Mouse (Mus musculus) intestine, embryonic 16.5 days (tissue): Measurements from ENCODE around the gene Wnk2. TPM values are rescaled to one million over a fixed set of nuclear protein-coding genes. Genes with fewer than 3 reads are reported as not detected.

Experiments used
- ATAC-seq: fragments of 200-750 bp; cut with Nextera tagmentation; 2 replicates; pipeline ENCODE4 v1.8.0; 2017; ENCODE audit warnings: moderate TSS enrichment, moderate library complexity
- H3K27ac ChIP-seq: fragments of 300-500 bp; sonication (generic); 2 replicates; pipeline ENCODE4 v1.5.1; 2014; ENCODE audit warnings: mild to moderate bottlenecking, low read length
- H3K27me3 ChIP-seq: fragments of 300-500 bp; sonication (generic); replicated peaks from 2 replicates; pipeline ENCODE4 v1.6.1; 2014; ENCODE audit warnings: low read length, control low read depth, mixed read lengths; ENCODE audit not compliant: control insufficient read depth, insufficient read depth
- H3K36me3 ChIP-seq: fragments of 300-500 bp; sonication (generic); 2 replicates; pipeline ENCODE4 v1.6.1; 2014; ENCODE audit warnings: low read length, control low read depth; ENCODE audit not compliant: control insufficient read depth, insufficient read depth
- H3K4me1 ChIP-seq: fragments of 300-500 bp; sonication (generic); 2 replicates; pipeline ENCODE4 v1.6.1; 2014; ENCODE audit warnings: low read length, control low read depth, mixed read lengths; ENCODE audit not compliant: control insufficient read depth, insufficient read depth
- H3K4me2 ChIP-seq: fragments of 300-500 bp; sonication (generic); 2 replicates; pipeline ENCODE4 v1.6.1; 2014; ENCODE audit warnings: low read depth, low read length, control low read depth
- H3K4me3 ChIP-seq: fragments of 300-500 bp; sonication (generic); 2 replicates; pipeline ENCODE4 v1.5.1; 2014; ENCODE audit warnings: mild to moderate bottlenecking, low read length
- H3K9ac ChIP-seq: fragments of 300-500 bp; sonication (generic); 2 replicates; pipeline ENCODE4 v1.6.1; 2014; ENCODE audit warnings: low read depth, low read length
- H3K9me3 ChIP-seq: fragments of 300-500 bp; sonication (generic); 2 replicates; pipeline ENCODE4 v1.6.1; 2016; ENCODE audit warnings: low read length, control low read depth; ENCODE audit not compliant: control insufficient read depth
- WGBS: fragments of 180-500 bp; shearing (Covaris S2); extraction: QIAGEN DNeasy Blood & Tissue Kit; methylation state at CpG from one replicate; pipeline ENCODE4 v1.1.7; 2014; 5-methylcytosine and 5-hydroxymethylcytosine counted together
- polyA plus RNA-seq: library from polyadenylated mRNA; unstranded; fragments of >200 nt; fragmentation: Nextera tagmentation; extraction: Ambion mirVana; gene quantifications from 2 replicates; pipeline ENCODE4 v1.2.1, GENCODE M21; 2015

The Wnk2 gene
- polyA plus RNA-seq, 1 experiment from 2014 or later = 3.5 TPM

GRCm38 (mm10) chr13:49082151-49082879 lies 65.5 kb downstream of the Wnk2 start:
- Histone ChIP-seq H3K27me3 (no peaks in the 10 kb centered on the region), H3K36me3 (no peaks in the 10 kb centered on the region), H3K4me2 (no peak overlapping the region), H3K9me3 (no peaks in the 10 kb centered on the region), H3K27ac (no peak overlapping the region), H3K4me1 (no peaks in the 10 kb centered on the region), H3K9ac (no peak overlapping the region), H3K4me3 (no peak overlapping the region)
- 88% methylated on average over 14 of the region's 14 CpGs for WGBS
- no peak for ATAC-seq

GRCm38 (mm10) chr13:49076196-49076595 lies 71.6 kb downstream of the Wnk2 start:
- Histone ChIP-seq H3K4me1 (no peaks in the 10 kb centered on the region), H3K36me3 (no peaks in the 10 kb centered on the region), H3K9me3 (no peaks in the 10 kb centered on the region), H3K4me3 (no peak overlapping the region), H3K27ac (no peak overlapping the region), H3K9ac (no peak overlapping the region), H3K27me3 (no peaks in the 10 kb centered on the region), H3K4me2 (no peak overlapping the region)
- ATAC-seq = no peak
- WGBS = 84% methylated on average over 11 of the region's 11 CpGs

- WGBS = 82% methylated on average over 3 of the region's 3 CpGs
- ATAC-seq = no peak
- no peaks in the 10 kb centered on the region for H3K4me1 ChIP-seq
- no peaks in the 10 kb centered on the region for H3K9me3 ChIP-seq
- no peaks in the 10 kb centered on the region for H3K27me3 ChIP-seq
- no peak overlapping the region for H3K4me3 ChIP-seq
- H3K36me3 ChIP-seq = no peaks in the 10 kb centered on the region
- no peak overlapping the region for H3K27ac ChIP-seq
- H3K4me2 ChIP-seq = no peak overlapping the region
- H3K9ac ChIP-seq = no peak overlapping the region
Observed at GRCm38 (mm10) chr13:49075377-49075776, 72.4 kb downstream of the Wnk2 start.

- 60% methylated on average over 6 of the region's 6 CpGs for WGBS
- Histone ChIP-seq H3K9me3 (no peaks in the 10 kb centered on the region), H3K36me3 (no peaks in the 10 kb centered on the region), H3K4me3 (no peak overlapping the region), H3K27ac (no peak overlapping the region), H3K4me2 (no peak overlapping the region), H3K9ac (no peak overlapping the region), H3K4me1 (no peaks in the 10 kb centered on the region), H3K27me3 (no peaks in the 10 kb centered on the region)
- no peak for ATAC-seq
Observed at GRCm38 (mm10) chr13:49073295-49073694, 74.5 kb downstream of the Wnk2 start.

GRCm38 (mm10) chr13:49071861-49072260 lies 76.0 kb downstream of the Wnk2 start:
- Histone ChIP-seq H3K27ac (no peak overlapping the region), H3K27me3 (no peaks in the 10 kb centered on the region), H3K36me3 (no peaks in the 10 kb centered on the region; the same call in 1 of the 2 replicates), H3K4me1 (no peaks in the 10 kb centered on the region), H3K9ac (no peak overlapping the region), H3K4me2 (no peak overlapping the region), H3K9me3 (no peaks in the 10 kb centered on the region), H3K4me3 (no peak overlapping the region)
- WGBS = 91% methylated on average over 5 of the region's 5 CpGs
- no peak for ATAC-seq

GRCm38 (mm10) chr13:49069979-49070378 lies 77.8 kb downstream of the Wnk2 start:
- Histone ChIP-seq H3K4me1 (no peaks in the 10 kb centered on the region), H3K9ac (no peak overlapping the region), H3K4me3 (no peak overlapping the region), H3K4me2 (no peak overlapping the region), H3K27me3 (no peaks in the 10 kb centered on the region), H3K36me3 (no peaks in the 10 kb centered on the region; the same call in 1 of the 2 replicates), H3K27ac (no peak overlapping the region), H3K9me3 (no peaks in the 10 kb centered on the region)
- no peak for ATAC-seq
- 57% methylated on average over 6 of the region's 6 CpGs for WGBS

GRCm38 (mm10) chr13:49069393-49069792 lies 78.4 kb downstream of the Wnk2 start:
- no peaks in the 10 kb centered on the region for H3K9me3 ChIP-seq
- no peaks in the 10 kb centered on the region for H3K27me3 ChIP-seq
- H3K36me3 ChIP-seq = no peaks in the 10 kb centered on the region; the same call in 1 of the 2 replicates
- no peaks in the 10 kb centered on the region for H3K4me1 ChIP-seq
- H3K27ac ChIP-seq = no peak overlapping the region
- no peak overlapping the region for H3K9ac ChIP-seq
- H3K4me3 ChIP-seq = no peak overlapping the region
- no peak for ATAC-seq
- H3K4me2 ChIP-seq = no peak overlapping the region
- WGBS = 88% methylated on average over 4 of the region's 4 CpGs

- Histone ChIP-seq H3K4me2 (no peak overlapping the region), H3K36me3 (no peaks in the 10 kb centered on the region; the same call in 1 of the 2 replicates), H3K27ac (no peak overlapping the region), H3K9me3 (no peaks in the 10 kb centered on the region), H3K9ac (no peak overlapping the region), H3K4me1 (no peaks in the 10 kb centered on the region), H3K27me3 (no peaks in the 10 kb centered on the region), H3K4me3 (no peak overlapping the region)
- no peak for ATAC-seq
- 77% methylated on average over 5 of the region's 5 CpGs for WGBS
Observed at GRCm38 (mm10) chr13:49064257-49064656, 83.6 kb downstream of the Wnk2 start.

GRCm38 (mm10) chr13:49060456-49060855 lies 87.4 kb downstream of the Wnk2 start:
- 90% methylated on average over 7 of the region's 7 CpGs for WGBS
- Histone ChIP-seq H3K27me3 (no peaks in the 10 kb centered on the region), H3K4me2 (no peak overlapping the region), H3K4me1 (no peaks in the 10 kb centered on the region), H3K9me3 (no peaks in the 10 kb centered on the region), H3K4me3 (no peak overlapping the region), H3K36me3 (no peaks in the 10 kb centered on the region), H3K9ac (no peak overlapping the region), H3K27ac (no peak overlapping the region)
- ATAC-seq = no peak

GRCm38 (mm10) chr13:49058528-49058927 lies 89.3 kb downstream of the Wnk2 start:
- 85% methylated on average over 4 of the region's 4 CpGs for WGBS
- Histone ChIP-seq H3K9me3 (no peaks in the 10 kb centered on the region), H3K4me3 (no peak overlapping the region), H3K36me3 (no peaks in the 10 kb centered on the region), H3K4me1 (no peaks in the 10 kb centered on the region), H3K27me3 (no peaks in the 10 kb centered on the region), H3K9ac (no peak overlapping the region), H3K27ac (no peak overlapping the region), H3K4me2 (no peak overlapping the region)
- peak; percentile 42; the same call in 1 of the 2 replicates for ATAC-seq
